Mouse (Mus musculus) kidney, embryonic 15.5 days (tissue): ENCODE measurements around the gene Cnrip1. TPM values are rescaled to one million over a fixed set of nuclear protein-coding genes. Genes with fewer than 3 reads are reported as not detected.

ENCODE experiments used
- ATAC-seq: fragments of 200-750 bp; cut with Nextera tagmentation; replicated peaks from 2 replicates; pipeline ENCODE4 v1.8.0; 2017; ENCODE audit warnings: moderate TSS enrichment; ENCODE audit not compliant: low FRiP score
- H3K27ac ChIP-seq: fragments of 300-500 bp; sonication (generic); 2 replicates; pipeline ENCODE4 v1.5.1; 2015; ENCODE audit warnings: mild to moderate bottlenecking, inconsistent platforms
- H3K27me3 ChIP-seq: fragments of 300-500 bp; sonication (generic); 2 replicates; pipeline ENCODE4 v1.6.1; 2015; ENCODE audit warnings: inconsistent platforms
- H3K36me3 ChIP-seq: fragments of 300-500 bp; sonication (generic); 2 replicates; pipeline ENCODE4 v1.6.1; 2015; ENCODE audit warnings: inconsistent platforms
- H3K4me1 ChIP-seq: fragments of 300-500 bp; sonication (generic); 2 replicates; pipeline ENCODE4 v1.6.1; 2015; ENCODE audit warnings: inconsistent platforms
- H3K4me2 ChIP-seq: fragments of 300-500 bp; sonication (generic); 2 replicates; pipeline ENCODE4 v1.6.1; 2015; ENCODE audit warnings: moderate library complexity, mild to moderate bottlenecking, inconsistent platforms
- H3K4me3 ChIP-seq: fragments of 300-500 bp; sonication (generic); replicated peaks from 2 replicates; pipeline ENCODE4 v1.5.1; 2015; ENCODE audit warnings: mild to moderate bottlenecking, inconsistent platforms
- H3K9ac ChIP-seq: fragments of 300-500 bp; sonication (generic); 2 replicates; pipeline ENCODE4 v1.6.1; 2015; ENCODE audit warnings: mild to moderate bottlenecking, inconsistent platforms
- H3K9me3 ChIP-seq: fragments of 300-500 bp; sonication (generic); replicated peaks from 2 replicates; pipeline ENCODE4 v1.6.1; 2016; ENCODE audit warnings: inconsistent platforms
- WGBS: fragments of 180-500 bp; shearing (Covaris S2); methylation state at CpG from one replicate; pipeline ENCODE4 v1.1.7; 2015; ENCODE audit warnings: mixed read lengths; 5-methylcytosine and 5-hydroxymethylcytosine counted together
- polyA plus RNA-seq: library from polyadenylated mRNA; unstranded; fragments of >200 nt; fragmentation: Nextera tagmentation; extraction: Ambion mirVana; gene quantifications from 2 replicates; pipeline ENCODE4 v1.2.1, GENCODE M21; 2015

Cnrip1 gene
- polyA plus RNA-seq, 1 experiment from 2014 or later = 34.2 TPM

- Histone ChIP-seq H3K36me3 (no peaks in the 10 kb centered on the region), H3K27me3 (no peaks in the 10 kb centered on the region), H3K9ac (no peak overlapping the region), H3K4me2 (no peak overlapping the region), H3K9me3 (no peaks in the 10 kb centered on the region), H3K4me1 (no peaks in the 10 kb centered on the region), H3K27ac (no peak overlapping the region), H3K4me3 (no peak overlapping the region)
- ATAC-seq = no peak
- 40% methylated on average over 2 of the region's 2 CpGs for WGBS
Observed at GRCm38 (mm10) chr11:17126418-17126817, 75.0 kb downstream of the Cnrip1 start.

Other genes starting within 250 kb of the Cnrip1 start
- gene Fbxo48, start 100.2 kb upstream of the Cnrip1 start, polyA plus RNA-seq = 1.3 and 1.4 TPM in 2 replicates
- 1.6 and 2.9 TPM in 2 replicates for gene Plek, start 795 bp downstream of the Cnrip1 start, polyA plus RNA-seq
- gene Ppp3r1, start 107.7 kb downstream of the Cnrip1 start, polyA plus RNA-seq = 85.3 and 92.1 TPM in 2 replicates
- gene Wdr92, start 130.5 kb downstream of the Cnrip1 start, polyA plus RNA-seq = 27.5 and 27.6 TPM in 2 replicates
- 74.7 and 82.4 TPM in 2 replicates for gene Pno1, start 160.0 kb downstream of the Cnrip1 start, polyA plus RNA-seq
- gene C1d, start 206.0 kb downstream of the Cnrip1 start, polyA plus RNA-seq = 95.0 and 102 TPM in 2 replicates